Mouse (Mus musculus) MEL (cell line): ENCODE results near the gene Tmem235.
"Not testable (repeated sequence)": the region's sequence is repeated elsewhere in the genome, so short reads cannot be mapped to it uniquely, and the experiment has no call there.

Experiments
- CHD1 ChIP-seq: IDR thresholded peaks from 2 replicates; pipeline ENCODE4 v1.6.1; 2012; ENCODE audit warnings: low read depth, mild to moderate bottlenecking, inconsistent platforms, low read length, improper control_type of control experiment
- CTCF ChIP-seq, 3 experiments: IDR thresholded peaks in 2 of 3; conservative IDR thresholded peaks in 1 of 3; 2 replicates each; pipeline ENCODE4 v1.5.1; 2011 to 2012; ENCODE audit warnings: low read length in 3 of 3, low read depth in 2 of 3, mild to moderate bottlenecking in 2 of 3, improper control_type of control experiment in 1 of 3, inconsistent platforms in 1 of 3, mixed read lengths in 1 of 3, moderate library complexity in 1 of 3; ENCODE audit not compliant: control insufficient read depth in 1 of 3, insufficient read depth in 1 of 3, poor library complexity in 1 of 3, severe bottlenecking in 1 of 3
- GABPA ChIP-seq: IDR thresholded peaks from 2 replicates; pipeline ENCODE4 v1.6.1; 2012; ENCODE audit warnings: low read depth, mild to moderate bottlenecking, inconsistent platforms, low read length, improper control_type of control experiment, moderate library complexity
- GATA1 ChIP-seq: IDR thresholded peaks from 2 replicates; pipeline ENCODE4 v1.6.1; 2011; ENCODE audit warnings: low read depth, low read length, improper control_type of control experiment
- POLR2A ChIP-seq, 2 experiments: IDR thresholded peaks; 2 replicates each; pipeline ENCODE4 v1.6.1; 2011 to 2012; ENCODE audit warnings: low read length in 2 of 2, mild to moderate bottlenecking in 2 of 2, control low read depth in 1 of 2, improper control_type of control experiment in 1 of 2, low read depth in 1 of 2, moderate library complexity in 1 of 2; ENCODE audit not compliant: control insufficient read depth in 1 of 2, insufficient read depth in 1 of 2, poor library complexity in 1 of 2
- POLR2AphosphoS5 ChIP-seq: IDR thresholded peaks from 2 replicates; pipeline ENCODE4 v1.6.1; 2012; ENCODE audit warnings: low read depth, borderline replicate concordance, mild to moderate bottlenecking, inconsistent platforms, low read length, moderate library complexity, mixed read lengths
- ZNF384 ChIP-seq: IDR thresholded peaks from 2 replicates; pipeline ENCODE4 v1.6.1; 2012; ENCODE audit warnings: low read depth, mild to moderate bottlenecking, inconsistent platforms, low read length, improper control_type of control experiment

DNA sequence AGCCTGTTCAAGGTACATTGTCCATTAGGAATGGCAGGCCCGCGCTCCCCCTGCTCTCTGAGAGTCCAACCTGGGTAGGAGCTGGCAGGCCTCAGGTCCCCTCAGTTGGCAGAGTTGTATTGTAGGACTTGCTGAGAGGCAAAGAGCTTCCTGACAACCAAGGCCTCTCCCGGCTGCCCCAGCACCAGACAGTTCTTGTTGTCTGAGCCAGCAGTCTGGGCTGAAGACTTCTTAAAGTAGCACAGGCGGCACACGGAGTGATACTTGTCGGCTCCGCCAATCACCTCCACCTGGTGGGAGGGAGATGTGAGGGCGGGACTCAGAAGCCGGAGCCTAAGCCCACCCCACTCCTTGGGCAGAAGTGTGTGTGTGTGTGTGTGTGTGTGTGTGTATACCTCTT lies 44.7 kb upstream of the Tmem235 start:
- not testable (repeated sequence) for TF ChIP-seq CTCF (IDR thresholded peaks at IDR 0.05 in 2 of 3, conservative IDR thresholded peaks at IDR 0.05 in 1 of 3; ENCODE audit: control insufficient read depth in 1 of 3, insufficient read depth in 1 of 3, low read depth in 2 of 3, low read length in 3 of 3, poor library complexity in 1 of 3, severe bottlenecking in 1 of 3); POLR2A (IDR thresholded peaks at IDR 0.05; ENCODE audit: control insufficient read depth in 1 of 2, insufficient read depth in 1 of 2, low read depth in 1 of 2, low read length in 2 of 2, poor library complexity in 1 of 2); CHD1; GATA1; POLR2AphosphoS5; ZNF384; GABPA
